Mouse (Mus musculus): ENCODE data around the gene Rps24. TPM values are rescaled to one million over a fixed set of nuclear protein-coding genes. Genes with fewer than 3 reads are reported as not detected.

The Rps24 gene
- polyA plus RNA-seq, 1 experiment from 2014 or later = 1,076 TPM

DNA sequence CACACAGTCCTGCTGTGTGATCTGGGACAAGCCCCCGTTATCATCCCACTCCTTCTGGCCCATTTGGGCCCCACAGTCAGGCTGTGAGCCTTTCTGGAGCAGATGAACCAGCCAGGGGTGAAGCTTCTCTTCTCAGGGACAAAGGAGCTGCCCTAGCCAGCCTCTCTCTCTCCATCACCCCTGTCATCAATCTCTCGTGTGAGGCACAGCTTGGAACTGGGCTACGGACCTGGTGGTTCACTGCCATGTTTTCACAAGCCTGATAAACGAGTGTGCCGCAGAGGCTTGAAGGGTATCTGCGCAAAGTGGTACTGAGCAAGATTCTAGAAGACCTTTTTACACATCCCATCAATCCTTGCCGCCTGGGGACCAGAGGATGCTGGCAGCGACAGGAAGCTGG is 34.7 kb downstream of the Rps24 start:
- no peak overlapping the region for H3K4me2 ChIP-seq
- no peaks in the 10 kb centered on the region for H3K27me3 ChIP-seq (replicated peaks)
- H3K4me1 ChIP-seq = no peaks in the 10 kb centered on the region
- H3K9ac ChIP-seq = no peak overlapping the region
- H3K27ac ChIP-seq = no peak overlapping the region
- no peak overlapping the region for H3K4me3 ChIP-seq
- no peak for ATAC-seq
- 57% methylated on average over 8 of the region's 8 CpGs for WGBS (ENCODE audit: insufficient replicate concordance)
- no peaks in the 10 kb centered on the region for H3K9me3 ChIP-seq (replicated peaks)
- no peaks in the 10 kb centered on the region for H3K36me3 ChIP-seq

DNA sequence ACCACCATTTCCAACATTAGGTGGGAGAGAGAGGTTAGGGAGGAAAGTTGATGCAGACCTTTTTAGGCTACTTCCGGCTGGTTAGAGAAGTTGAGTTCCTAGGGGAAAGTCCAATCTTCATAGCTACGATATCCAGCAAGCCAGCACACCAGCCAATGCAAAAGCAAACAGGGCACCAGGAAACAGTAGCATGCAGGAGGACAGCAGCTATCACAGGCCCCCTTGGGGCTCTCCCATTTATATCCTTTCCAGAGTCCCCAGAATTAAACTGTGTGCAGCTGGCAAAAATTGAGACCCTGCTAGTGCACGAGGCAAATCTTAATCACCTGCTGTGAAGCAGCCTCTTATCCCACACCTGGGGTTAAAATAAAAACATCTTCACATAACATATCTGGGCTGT is 38.2 kb downstream of the Rps24 start:
- 0 out of 2 replicates have a peak, but pooled peaks cover 3% of the 10 kb centered on the region for H3K27me3 ChIP-seq (replicated peaks)
- 0 out of 2 replicates have a peak, but pooled peaks cover 2% of the 10 kb centered on the region for H3K4me1 ChIP-seq
- no peak overlapping the region for H3K4me3 ChIP-seq
- no peak for ATAC-seq
- WGBS (ENCODE audit: insufficient replicate concordance) = 60% methylated on average over 3 of the region's 3 CpGs
- no peak overlapping the region for H3K27ac ChIP-seq
- H3K9me3 ChIP-seq (replicated peaks) = no peaks in the 10 kb centered on the region
- H3K36me3 ChIP-seq = no peaks in the 10 kb centered on the region
- H3K4me2 ChIP-seq = no peak overlapping the region
- H3K9ac ChIP-seq = no peak overlapping the region

DNA sequence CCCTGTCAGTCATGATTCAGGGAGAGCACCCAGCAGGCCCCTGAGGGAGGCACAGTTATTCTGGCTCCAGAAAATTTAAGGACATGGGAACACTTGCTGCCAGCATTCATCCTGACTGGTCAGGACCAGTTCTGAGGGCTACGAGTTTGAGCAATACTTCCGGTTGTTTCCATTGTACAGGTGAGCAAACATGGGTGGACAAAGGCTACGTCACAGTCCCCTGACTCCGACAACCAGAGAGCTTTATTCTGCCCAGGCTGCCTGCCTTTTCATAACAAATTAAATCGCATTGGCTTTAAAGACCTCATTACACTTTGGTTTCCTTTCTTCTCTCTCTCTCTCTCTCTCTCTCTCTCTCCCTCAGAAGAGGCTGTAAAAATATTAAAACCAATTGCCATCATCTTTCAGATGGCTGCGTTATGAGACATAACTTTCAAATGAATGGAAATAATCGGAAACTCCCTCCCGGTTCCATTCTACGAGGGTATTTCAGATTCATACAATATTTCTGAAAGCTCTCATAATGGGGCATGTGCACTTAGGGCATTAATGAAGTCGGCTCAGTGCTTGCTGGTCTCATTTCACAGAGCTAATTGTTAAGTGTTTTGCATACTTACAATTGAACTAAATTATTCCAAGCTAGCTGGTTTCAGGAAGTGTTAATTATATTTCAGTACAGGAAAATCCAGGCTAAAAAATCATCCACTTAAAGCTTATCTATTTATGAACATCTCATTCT is 38.9 kb downstream of the Rps24 start:
- Histone ChIP-seq H3K27me3 (replicated peaks) (0 out of 2 replicates have a peak, but pooled peaks cover 3% of the 10 kb centered on the region), H3K4me1 (0 out of 2 replicates have a peak, but pooled peaks cover 6% of the 10 kb centered on the region), H3K36me3 (no peaks in the 10 kb centered on the region), H3K4me3 (no peak overlapping the region), H3K4me2 (no peak overlapping the region), H3K27ac (no peak overlapping the region), H3K9me3 (replicated peaks) (no peaks in the 10 kb centered on the region), H3K9ac (no peak overlapping the region)
- WGBS (ENCODE audit: insufficient replicate concordance) = 68% methylated on average over 10 of the region's 10 CpGs
- ATAC-seq = no peak

DNA sequence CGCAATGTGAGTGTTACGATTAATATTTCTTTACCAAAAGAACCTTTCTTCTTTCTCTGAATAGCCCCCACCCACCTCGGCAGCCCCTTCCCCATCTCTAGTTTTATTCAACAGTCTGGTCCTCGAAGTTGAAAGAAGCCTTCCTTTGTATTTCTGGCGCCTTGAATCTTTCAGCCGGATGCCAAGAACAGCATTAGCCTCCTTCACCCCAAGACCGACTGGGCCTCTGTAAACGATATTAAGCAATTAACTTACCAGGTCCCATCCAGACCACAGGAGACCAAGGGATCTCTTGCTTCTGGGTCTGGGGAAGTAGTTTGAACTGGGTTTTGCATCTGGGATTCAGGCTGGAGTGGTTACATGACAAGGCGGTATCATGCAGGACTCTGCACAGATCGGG is 39.5 kb downstream of the Rps24 start:
- no peak for ATAC-seq
- Histone ChIP-seq H3K4me3 (no peak overlapping the region), H3K4me1 (0 out of 2 replicates have a peak, but pooled peaks cover 6% of the 10 kb centered on the region), H3K36me3 (no peaks in the 10 kb centered on the region), H3K27me3 (replicated peaks) (0 out of 2 replicates have a peak, but pooled peaks cover 3% of the 10 kb centered on the region), H3K9ac (no peak overlapping the region), H3K9me3 (replicated peaks) (no peaks in the 10 kb centered on the region), H3K27ac (no peak overlapping the region), H3K4me2 (no peak overlapping the region)
- 69% methylated on average over 10 of the region's 10 CpGs for WGBS (ENCODE audit: insufficient replicate concordance)

DNA sequence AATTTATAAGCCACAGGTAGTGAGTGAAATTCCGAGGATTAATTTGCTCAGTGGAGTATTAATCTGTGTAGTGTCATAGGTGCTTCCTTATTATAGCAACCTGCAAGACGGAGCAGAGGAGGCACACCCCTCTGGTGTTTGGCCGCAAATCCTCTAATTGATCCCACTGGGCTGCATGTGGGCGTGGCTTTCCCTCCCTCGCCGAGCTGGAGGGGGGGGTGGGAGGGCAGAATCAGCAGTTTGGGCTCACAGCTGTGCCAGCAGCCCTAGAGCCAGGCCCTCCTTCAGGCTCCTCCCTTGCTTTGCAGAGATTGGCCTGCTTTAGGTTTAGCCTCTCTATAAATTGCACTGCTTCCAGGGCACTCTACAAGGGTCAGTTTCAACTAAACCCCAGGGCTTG is 43.3 kb downstream of the Rps24 start:
- no peaks in the 10 kb centered on the region for H3K9me3 ChIP-seq (replicated peaks)
- peak; percentile 46 for ATAC-seq
- H3K27ac ChIP-seq = no peak overlapping the region
- H3K36me3 ChIP-seq = no peaks in the 10 kb centered on the region
- no peak overlapping the region for H3K4me3 ChIP-seq
- 0 out of 2 replicates have a peak, but pooled peaks cover 6% of the 10 kb centered on the region for H3K4me1 ChIP-seq
- H3K4me2 ChIP-seq = no peak overlapping the region
- WGBS (ENCODE audit: insufficient replicate concordance) = 8% methylated on average over 6 of the region's 6 CpGs
- H3K9ac ChIP-seq = no peak overlapping the region
- H3K27me3 ChIP-seq (replicated peaks) = 0 out of 2 replicates have a peak, but pooled peaks cover 3% of the 10 kb centered on the region

DNA sequence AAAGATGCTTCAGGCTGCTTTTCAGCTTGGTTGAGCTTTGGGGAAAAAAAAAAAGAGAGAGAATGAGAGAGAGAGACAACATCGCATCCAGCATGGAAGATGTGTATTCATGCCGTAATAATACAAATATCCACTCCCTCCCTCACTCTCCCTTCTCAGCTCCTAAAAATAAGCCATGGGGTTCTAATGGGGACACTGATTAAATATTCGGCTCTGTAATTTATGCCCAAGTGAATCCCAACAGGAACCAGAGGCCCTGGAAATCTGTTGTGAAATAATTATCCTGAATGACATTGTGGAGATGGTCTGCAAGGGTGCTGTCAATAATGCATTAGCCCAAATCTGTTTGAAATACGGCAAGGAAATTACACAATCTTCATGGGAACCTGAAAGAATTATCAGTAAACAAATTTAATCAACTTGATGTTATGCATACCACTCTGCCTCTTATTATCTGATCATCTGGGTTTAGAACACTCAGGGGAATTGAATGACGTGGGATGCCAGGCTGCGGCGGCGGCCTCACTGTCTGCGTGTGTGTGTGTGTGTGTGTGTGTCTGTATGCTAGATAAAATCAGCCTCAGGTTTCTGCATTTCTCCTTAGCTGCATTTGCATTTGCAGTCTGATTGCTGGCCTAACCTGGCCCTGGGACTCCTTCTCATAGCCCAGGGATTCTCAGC is 48.1 kb downstream of the Rps24 start:
- H3K9me3 ChIP-seq (replicated peaks) = no peaks in the 10 kb centered on the region
- no peaks in the 10 kb centered on the region for H3K36me3 ChIP-seq
- H3K4me2 ChIP-seq = no peak overlapping the region
- H3K27ac ChIP-seq = no peak overlapping the region
- ATAC-seq = no peak
- WGBS (ENCODE audit: insufficient replicate concordance) = 75% methylated on average over 9 of the region's 9 CpGs
- H3K27me3 ChIP-seq (replicated peaks) = no peaks in the 10 kb centered on the region
- no peak overlapping the region for H3K4me3 ChIP-seq
- no peak overlapping the region for H3K9ac ChIP-seq
- H3K4me1 ChIP-seq = 0 out of 2 replicates have a peak, but pooled peaks cover 4% of the 10 kb centered on the region

DNA sequence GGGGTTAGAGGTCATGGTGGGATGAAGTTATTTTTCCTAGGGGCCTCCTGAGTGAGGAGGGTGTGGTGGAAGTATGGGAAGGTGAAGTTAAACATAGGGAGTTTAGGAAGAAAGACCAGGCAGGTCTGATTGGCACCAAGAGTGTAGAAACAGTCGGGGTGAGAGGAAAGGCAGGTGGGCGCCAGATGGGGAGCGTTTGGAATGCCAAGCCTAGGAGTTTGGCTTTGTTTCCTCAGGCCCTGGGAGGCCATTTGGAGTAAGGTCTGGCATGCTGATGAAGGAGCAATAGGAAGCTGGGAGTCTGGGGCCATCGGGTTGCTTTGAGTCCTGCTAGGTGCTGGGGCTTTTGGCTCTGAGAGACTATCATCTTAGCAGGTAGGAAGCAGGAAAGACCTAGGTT is 56.0 kb downstream of the Rps24 start:
- 63% methylated on average over 4 of the region's 4 CpGs for WGBS (ENCODE audit: insufficient replicate concordance)
- Histone ChIP-seq H3K4me2 (no peak overlapping the region), H3K27me3 (replicated peaks) (no peaks in the 10 kb centered on the region), H3K27ac (no peak overlapping the region), H3K9me3 (replicated peaks) (no peaks in the 10 kb centered on the region), H3K4me1 (no peaks in the 10 kb centered on the region), H3K4me3 (no peak overlapping the region), H3K9ac (no peak overlapping the region), H3K36me3 (no peaks in the 10 kb centered on the region)
- ATAC-seq = no peak

DNA sequence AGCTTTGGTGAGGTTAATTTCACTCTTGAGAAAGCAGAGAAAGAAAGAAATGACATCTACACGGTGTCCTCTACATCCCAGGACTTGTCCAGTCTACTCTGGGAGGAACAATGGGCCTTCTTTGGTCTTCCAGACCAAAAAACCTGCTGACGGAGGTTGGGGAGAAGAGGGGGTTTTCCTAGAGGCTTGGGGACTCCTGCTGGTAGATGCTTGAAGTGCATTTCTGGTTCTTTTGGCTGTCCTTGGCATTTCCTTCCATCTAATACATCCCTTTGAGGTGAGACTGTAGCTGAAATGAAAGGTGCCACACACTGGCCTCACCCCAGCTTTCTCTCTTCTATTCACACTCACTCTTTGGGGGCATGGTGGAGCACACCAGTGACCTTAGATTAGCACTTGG is 57.1 kb downstream of the Rps24 start:
- 12% methylated on average over 2 of the region's 2 CpGs for WGBS (ENCODE audit: insufficient replicate concordance)
- Histone ChIP-seq H3K9ac (no peak overlapping the region), H3K9me3 (replicated peaks) (no peaks in the 10 kb centered on the region), H3K27me3 (replicated peaks) (no peaks in the 10 kb centered on the region), H3K4me2 (no peak overlapping the region), H3K4me1 (no peaks in the 10 kb centered on the region), H3K4me3 (no peak overlapping the region), H3K36me3 (no peaks in the 10 kb centered on the region), H3K27ac (no peak overlapping the region)
- ATAC-seq = no peak

Other genes with a start within 250 kb of the Rps24 start
- 2.2 and 3.2 TPM in 2 replicates for gene Dlg5, start 241.2 kb upstream of the Rps24 start, polyA plus RNA-seq (2016; fragmentation: Nextera tagmentation; extraction: Ambion mirVana)
- gene E330034G19Rik, start 193.9 kb upstream of the Rps24 start, polyA plus RNA-seq (2016; fragmentation: Nextera tagmentation; extraction: Ambion mirVana) = not detected in 2 replicates
- gene Polr3a, start 67 bp upstream of the Rps24 start, polyA plus RNA-seq (2016; fragmentation: Nextera tagmentation; extraction: Ambion mirVana) = 10.8 and 14.0 TPM in 2 replicates